Mouse (Mus musculus): ENCODE results near the gene Rasip1.

Gene Rasip1

GRCm38 (mm10) chr7:45627261-45627660, at the start of gene Rasip1:
TSS of gene Rasip1 (plus strand) at chr7:45627488.
- DNase-seq (ENCODE audit: low read depth), result no peak

DNA sequence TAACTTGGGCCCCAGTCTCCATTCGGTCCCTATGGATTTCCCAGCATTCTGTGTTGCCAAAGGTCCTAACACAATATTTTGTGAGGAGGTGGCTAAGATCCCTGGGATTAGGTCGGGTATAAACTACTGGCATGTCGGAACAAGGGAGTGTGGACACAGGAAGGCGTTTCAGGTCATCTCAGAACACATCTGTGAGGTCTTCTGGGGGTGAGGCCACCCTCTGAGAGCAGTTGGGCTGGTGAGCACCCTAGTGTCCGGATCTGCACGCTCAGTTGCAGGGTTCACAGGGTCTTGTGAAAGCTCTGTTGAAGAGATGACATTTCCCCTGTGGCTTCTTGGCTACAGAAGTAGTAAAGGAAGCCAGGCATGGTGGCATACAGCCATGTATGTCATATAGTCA, 41.4 kb upstream of the Rasip1 start:
- no peak for DNase-seq (ENCODE audit: low read depth)

- no peak for DNase-seq (ENCODE audit: low read depth)
Measured at GRCm38 (mm10) chr7:45587631-45588592, 39.4 kb upstream of the Rasip1 start.

DNA sequence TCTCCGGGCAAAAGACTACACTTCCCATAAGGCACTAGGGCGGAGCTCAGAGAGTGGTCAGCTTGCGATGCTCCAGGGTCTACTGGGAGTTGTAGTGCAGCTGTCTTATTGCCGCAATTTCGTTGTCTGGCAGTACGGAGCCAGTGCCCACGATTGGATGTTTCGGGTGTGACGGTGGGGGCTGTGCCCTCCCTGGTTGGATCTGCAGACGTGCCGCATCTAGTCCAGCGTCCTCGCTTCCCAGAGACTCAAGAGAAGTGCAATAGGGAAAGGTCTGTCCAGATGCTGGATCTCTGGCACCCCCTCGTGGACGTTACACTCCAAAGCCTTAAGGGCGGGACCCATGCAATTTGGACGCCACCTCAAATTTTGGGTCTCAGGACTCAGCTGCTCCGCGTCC, 38.1 kb upstream of the Rasip1 start:
- peak; percentile 98 for DNase-seq (ENCODE audit: low read depth)

DNA sequence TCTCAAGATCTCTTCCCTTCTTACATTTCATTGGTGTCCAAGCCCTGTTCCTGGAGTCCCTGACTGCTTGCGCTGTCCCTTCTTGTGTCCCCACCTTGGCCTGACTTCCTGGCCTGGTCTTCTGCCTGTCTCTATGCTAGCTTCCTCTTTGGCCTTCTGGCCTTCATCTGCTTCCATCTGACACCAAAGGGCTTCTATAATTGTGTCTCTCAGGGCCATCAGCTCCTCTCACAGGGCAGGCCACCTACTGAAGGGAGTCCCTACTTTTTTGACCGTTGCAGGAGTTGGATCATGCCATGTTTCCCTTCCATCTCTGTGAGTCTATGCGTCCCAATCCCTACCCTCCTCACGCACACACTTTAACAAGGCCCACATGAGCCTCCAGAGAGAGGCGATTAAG, 37.4 kb upstream of the Rasip1 start:
- DNase-seq (ENCODE audit: low read depth), result no peak

DNA sequence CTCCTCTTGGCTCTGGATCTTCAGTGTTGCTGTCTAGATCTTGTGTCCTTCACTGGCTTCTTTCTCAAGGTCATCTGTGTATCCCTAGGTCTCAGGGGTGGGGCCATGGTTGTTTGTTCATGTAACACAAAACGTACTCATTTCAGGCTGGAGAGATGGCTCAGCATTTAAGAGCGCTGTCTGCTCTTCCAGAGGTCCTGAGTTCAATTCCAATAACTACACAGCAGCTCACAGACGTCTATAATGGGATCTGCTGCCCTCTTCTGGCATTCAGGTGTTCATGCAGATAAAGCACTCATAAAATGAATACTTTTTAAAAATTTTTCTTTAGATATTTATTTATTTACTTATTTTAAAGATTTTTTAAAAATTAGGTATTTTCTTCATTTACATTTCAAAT, 36.4 kb upstream of the Rasip1 start:
- peak; percentile 66 for DNase-seq (ENCODE audit: low read depth)

GRCm38 (mm10) chr7:45591880-45592279, 35.4 kb upstream of the Rasip1 start:
- no peak for DNase-seq (ENCODE audit: low read depth)

- DNase-seq (ENCODE audit: low read depth), result peak; percentile 96
Measured at GRCm38 (mm10) chr7:45593118-45593815, 34.0 kb upstream of the Rasip1 start.

GRCm38 (mm10) chr7:45595176-45595575, 32.1 kb upstream of the Rasip1 start:
- DNase-seq (ENCODE audit: low read depth), result no peak

GRCm38 (mm10) chr7:45596107-45596506, 31.2 kb upstream of the Rasip1 start:
- DNase-seq (ENCODE audit: low read depth), result peak; percentile 63

DNA sequence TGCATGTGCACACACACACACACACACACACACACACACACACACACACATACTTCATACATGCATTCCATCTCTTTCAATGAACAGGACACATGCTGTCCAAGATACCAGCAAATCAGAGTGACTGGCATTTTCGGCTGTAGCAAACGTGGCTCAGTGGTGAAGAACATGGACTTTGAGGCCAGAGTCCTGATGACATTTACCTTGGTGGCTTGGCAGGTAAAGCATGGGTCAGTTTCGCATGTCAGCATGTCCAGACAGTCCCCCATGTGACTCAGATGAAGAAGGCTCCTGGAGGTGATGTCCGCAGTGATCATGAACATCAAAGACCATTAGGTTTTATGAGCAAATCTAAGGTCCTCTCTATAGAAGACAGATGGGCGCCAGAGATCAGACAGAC, 30.3 kb upstream of the Rasip1 start:
- no peak for DNase-seq (ENCODE audit: low read depth)

- DNase-seq (ENCODE audit: low read depth), result no peak
Measured at GRCm38 (mm10) chr7:45597527-45597926, 29.8 kb upstream of the Rasip1 start.

DNA sequence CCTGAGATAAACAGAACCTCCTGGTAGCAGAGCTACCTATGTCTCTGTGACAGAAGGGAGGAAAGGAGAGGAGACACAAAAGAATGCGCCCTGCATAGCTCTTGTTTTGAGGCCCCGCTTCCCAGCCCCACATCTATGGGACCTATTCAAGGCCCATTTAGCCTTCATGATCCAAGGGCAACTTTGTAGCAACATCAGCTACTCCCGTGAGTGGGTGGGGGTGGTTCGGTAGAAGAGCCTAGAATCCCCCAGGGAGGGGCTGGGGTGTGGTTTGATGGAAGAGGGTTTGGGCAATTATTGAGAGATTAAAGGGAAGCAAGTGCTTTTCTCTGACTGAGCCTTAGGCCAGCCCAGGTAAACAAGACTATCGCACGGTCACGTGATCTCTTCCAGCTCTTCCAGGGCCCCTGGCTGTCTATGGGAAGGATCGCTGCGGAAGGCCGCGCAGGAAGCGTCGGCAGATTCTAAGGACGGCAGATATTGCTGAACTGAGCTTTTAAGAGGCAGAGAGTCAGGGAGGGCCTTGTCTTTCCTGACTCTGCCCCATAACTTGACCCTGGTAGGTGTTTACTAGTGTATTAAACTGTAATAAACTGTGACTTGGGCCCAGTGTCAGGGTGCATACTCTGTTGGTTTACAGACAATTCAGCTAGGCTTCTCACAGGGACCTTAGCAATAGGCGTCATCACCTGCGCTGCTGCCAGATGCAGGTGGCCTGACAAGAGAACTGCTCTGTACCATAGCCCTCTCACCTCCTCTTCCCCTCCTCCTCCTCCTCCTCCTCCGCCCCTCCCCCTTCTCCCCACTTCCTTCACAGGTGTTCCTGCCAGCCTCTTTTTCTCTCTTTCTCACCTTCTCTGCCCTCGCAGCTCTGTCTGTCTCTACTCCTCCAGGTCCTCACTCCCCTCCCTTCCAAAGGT, 28.1 kb upstream of the Rasip1 start:
- no peak for DNase-seq (ENCODE audit: low read depth)

GRCm38 (mm10) chr7:45605704-45606289, 21.5 kb upstream of the Rasip1 start:
- peak; percentile 91 for DNase-seq (ENCODE audit: low read depth)

DNA sequence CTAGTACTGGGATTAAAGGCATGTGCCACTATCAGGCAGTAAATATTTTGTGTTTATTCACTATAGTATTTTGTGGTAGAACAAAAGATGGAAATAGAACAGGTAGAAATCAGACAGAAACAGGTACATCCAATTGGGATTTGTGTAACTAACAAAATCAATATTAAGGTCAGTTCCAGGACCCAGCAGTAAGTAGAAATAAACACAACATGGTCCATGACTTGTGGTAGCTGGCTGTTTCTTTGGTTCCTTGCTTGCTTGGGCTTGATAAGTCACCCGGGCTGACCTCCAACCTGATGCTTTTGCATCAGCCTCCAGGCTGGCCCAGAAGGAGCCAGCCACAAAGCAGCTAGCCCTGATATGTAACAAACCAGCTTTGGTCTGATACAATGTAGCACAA, 17.8 kb upstream of the Rasip1 start:
- DNase-seq (ENCODE audit: low read depth), result no peak

GRCm38 (mm10) chr7:45616277-45616676, 11.0 kb upstream of the Rasip1 start:
- DNase-seq (ENCODE audit: low read depth), result no peak

DNA sequence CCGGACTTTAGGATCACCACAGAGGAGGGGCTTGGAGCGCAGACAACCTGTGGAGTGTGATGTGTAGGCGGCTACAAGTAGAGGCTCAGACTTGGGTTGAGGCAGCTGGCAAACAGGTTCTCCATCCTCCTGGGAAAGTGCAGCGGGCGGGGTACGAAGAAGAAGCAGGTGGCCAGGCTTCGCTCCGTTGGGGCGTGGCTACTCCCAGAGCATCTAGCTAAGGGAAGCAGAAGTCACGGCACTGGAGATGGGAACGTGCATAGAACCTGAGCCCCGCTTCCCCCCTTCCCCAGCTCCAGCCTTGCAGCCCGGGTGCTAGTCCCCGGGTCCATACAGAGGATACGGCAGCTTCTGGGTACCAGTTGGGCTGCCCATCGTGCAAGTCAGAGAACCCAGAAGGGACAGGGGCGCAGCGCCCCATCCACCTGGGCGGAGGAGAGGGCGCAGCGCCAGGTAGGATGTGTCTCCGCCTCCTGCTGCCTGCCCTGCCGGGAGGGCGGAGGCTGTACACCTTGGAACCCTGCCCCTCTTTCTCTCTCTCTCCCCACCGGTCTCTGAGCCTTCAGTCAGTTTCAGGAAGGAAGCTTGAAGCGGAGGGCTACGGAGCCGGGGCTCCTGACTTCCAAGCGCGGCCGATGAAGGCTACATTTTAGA, 10.1 kb upstream of the Rasip1 start, which contains the start of gene Fut1:
Gene Fut1, plus strand, starts transcription at position 248 of the 654 bp plus-strand sequence.
- no peak for DNase-seq (ENCODE audit: low read depth)

- DNase-seq (ENCODE audit: low read depth), result no peak
Measured at GRCm38 (mm10) chr7:45618316-45618715, 9.0 kb upstream of the Rasip1 start.

- no peak for DNase-seq (ENCODE audit: low read depth)
Measured at GRCm38 (mm10) chr7:45619592-45619991, 7.7 kb upstream of the Rasip1 start.

- DNase-seq (ENCODE audit: low read depth), result peak; percentile 29
Measured at GRCm38 (mm10) chr7:45621443-45621842, 5.8 kb upstream of the Rasip1 start, which contains the start of gene Izumo1. TSS of gene Izumo1 (plus strand) at chr7:45621811.

GRCm38 (mm10) chr7:45623507-45623906, 3.8 kb upstream of the Rasip1 start:
- DNase-seq (ENCODE audit: low read depth), result peak; percentile 87

All from 416B (cell line).